Mouse (Mus musculus): ENCODE data around the gene Lsm14a.

- TF ChIP-seq GATA1 (IDR thresholded peaks at IDR 0.05; ENCODE audit: borderline replicate concordance, low read length) (no peak), FLI1 (IDR thresholded peaks at IDR 0.05; ENCODE audit: low read length) (no peak)
These were observed 1.4 kb downstream of the Lsm14a start for GRCm38 (mm10) chr7:34391711-34392110.

Data from megakaryocyte, embryonic 14.5 days (primary cell).